Comparison of ENCODE assay signal across 22 mouse cellular contexts in genomic region chr16:94872614-94873272, GRCm38 (mm10).
A peak's percentile ranks its signal among the peaks of the same experiment; 100 is the strongest.
DNase-seq lines count a peak whose midpoint lies in the region; ATAC-seq and TF ChIP-seq lines count a peak whose summit lies in the region.
"Had no signal": no experiment of that assay in that cellular context is flagged by ENCODE, and none has a peak within 500 bp of the region (broad histone marks: within the 10 kb centered on the region; RNA-seq: fewer than 3 reads in every experiment).

No protein-coding gene starts in this region.

- H3K4me1 ChIP-seq in midbrain, embryonic 14.5 days (ENCODE audit: control insufficient read depth, insufficient read depth, low read length) = peaks cover 8% of the 10 kb centered on the region
- no peaks in the 10 kb centered on the region for H3K4me1 ChIP-seq in heart, embryonic 12.5 days (replicated peaks)
- H3K4me1 ChIP-seq: embryonic facial prominence, embryonic 15.5 days; heart, embryonic 13.5 days; limb, embryonic 12.5 days; stomach, embryonic 15.5 days had no signal

- H3K4me2 ChIP-seq in midbrain, embryonic 14.5 days (ENCODE audit: low read length) = peak overlapping the region; percentile 4; the same call in 1 of the 2 replicates
- H3K4me2 ChIP-seq in heart, embryonic 12.5 days = no peak overlapping the region
- H3K4me2 ChIP-seq: embryonic facial prominence, embryonic 15.5 days; heart, embryonic 13.5 days; limb, embryonic 12.5 days; stomach, embryonic 15.5 days had no signal

- DNase-seq in embryo, embryonic 11 days = peak; percentile 16
- no peak for DNase-seq in embryo, embryonic 9.5 days (ENCODE audit: extremely low spot score)
- no peak for DNase-seq in layer of hippocampus, adult 2 months (ENCODE audit: low spot score in 2 of 2)
- no peak for DNase-seq in layer of hippocampus, adult 8-10 months (ENCODE audit: low spot score in 2 of 2)
- DNase-seq in midbrain, embryonic 14.5 days = peak; percentile 73
- no peak for DNase-seq in urinary bladder, postnatal 10 days (ENCODE audit: low spot score)
- DNase-seq in liver = no peak
- DNase-seq: adrenal gland, postnatal 10 days; cerebellum, adult 9-11 months; gastrocnemius, adult 2 months; heart, postnatal 36 days; spleen, adult 18-20 months had no signal

- TF ChIP-seq CTCF in layer of hippocampus, adult 2 months (conservative IDR thresholded peaks at IDR 0.05) = 0 out of 2 replicates have a peak, but pooled peaks have one; percentile 18

- no peak overlapping the region for H3K9ac ChIP-seq in midbrain, embryonic 14.5 days (replicated peaks; ENCODE audit: low read length)
- H3K9ac ChIP-seq in heart, embryonic 12.5 days = no peak overlapping the region
- H3K9ac ChIP-seq: embryonic facial prominence, embryonic 15.5 days; heart, embryonic 13.5 days; limb, embryonic 12.5 days; liver, embryonic 14.5 days; stomach, embryonic 15.5 days had no signal

- no peaks in the 10 kb centered on the region for H3K27me3 ChIP-seq in midbrain, embryonic 14.5 days (ENCODE audit: control insufficient read depth, insufficient read depth, low read length)
- H3K27me3 ChIP-seq in heart, embryonic 12.5 days (replicated peaks) = no peaks in the 10 kb centered on the region
- H3K27me3 ChIP-seq: embryonic facial prominence, embryonic 15.5 days; heart, embryonic 13.5 days; limb, embryonic 12.5 days; stomach, embryonic 15.5 days had no signal

- no peaks in the 10 kb centered on the region for H3K9me3 ChIP-seq in midbrain, embryonic 14.5 days (ENCODE audit: control insufficient read depth, low read length)
- no peaks in the 10 kb centered on the region for H3K9me3 ChIP-seq in heart, embryonic 12.5 days (replicated peaks)
- H3K9me3 ChIP-seq: embryonic facial prominence, embryonic 15.5 days; forebrain, embryonic 10.5 days; heart, embryonic 13.5 days; limb, embryonic 12.5 days; stomach, embryonic 15.5 days had no signal

- WGBS in midbrain, embryonic 14.5 days = 23% methylated on average over 9 of the region's 9 CpGs
- WGBS in heart, embryonic 12.5 days = 41% methylated on average over 9 of the region's 9 CpGs

- peak overlapping the region; percentile 65; the same call in 1 of the 2 replicates for H3K27ac ChIP-seq in layer of hippocampus, adult 2 months
- H3K27ac ChIP-seq in midbrain, embryonic 14.5 days (replicated peaks; ENCODE audit: low read depth, low read length) = peak overlapping the region; percentile 22; the same call in 1 of the 2 replicates
- no peak overlapping the region for H3K27ac ChIP-seq in heart, embryonic 12.5 days (ENCODE audit: poor library complexity, severe bottlenecking)
- H3K27ac ChIP-seq: embryonic facial prominence, embryonic 15.5 days; forebrain, embryonic 10.5 days; gastrocnemius, adult 2 months; heart, embryonic 13.5 days; limb, embryonic 12.5 days; liver, embryonic 14.5 days; stomach, embryonic 15.5 days had no signal

- no peak overlapping the region for H3K4me3 ChIP-seq in layer of hippocampus, adult 2 months
- H3K4me3 ChIP-seq in midbrain, embryonic 14.5 days (replicated peaks; ENCODE audit: low read depth, low read length) = no peak overlapping the region
- no peak overlapping the region for H3K4me3 ChIP-seq in heart, embryonic 12.5 days
- H3K4me3 ChIP-seq: embryonic facial prominence, embryonic 15.5 days; forebrain, embryonic 10.5 days; gastrocnemius, adult 2 months; heart, embryonic 13.5 days; limb, embryonic 12.5 days; myocyte; stomach, embryonic 15.5 days had no signal

- no peaks in the 10 kb centered on the region for H3K36me3 ChIP-seq in midbrain, embryonic 14.5 days (ENCODE audit: control insufficient read depth, insufficient read depth, low read length)
- no peaks in the 10 kb centered on the region for H3K36me3 ChIP-seq in heart, embryonic 12.5 days
- H3K36me3 ChIP-seq: embryonic facial prominence, embryonic 15.5 days; forebrain, embryonic 10.5 days; heart, embryonic 13.5 days; limb, embryonic 12.5 days; stomach, embryonic 15.5 days had no signal

- ATAC-seq in midbrain, embryonic 14.5 days (ENCODE audit: low FRiP score, low TSS enrichment) = no peak
- no peak for ATAC-seq in heart, embryonic 12.5 days (ENCODE audit: insufficient number of reproducible peaks, low FRiP score)
- ATAC-seq: intestine, embryonic 16.5 days; lung, postnatal 0 days had no signal

Comparison
In these comparisons a context has a peak if more than half of its experiments do, and no peak if none do; other contexts are left out.
1. DNase-seq: peak in embryo, embryonic 11 days (single experiment) and midbrain, embryonic 14.5 days (single experiment); none in embryo, embryonic 9.5 days (single experiment), layer of hippocampus, adult 2 months (0 of 2), layer of hippocampus, adult 8-10 months (0 of 2), urinary bladder, postnatal 10 days (single experiment) and liver (single experiment).